Mouse (Mus musculus) fibroblast of lung, adult 2 months (primary cell): ENCODE results near the gene Gm10719.
A peak's percentile ranks its signal among the peaks of the same experiment; 100 is the strongest.
"Not testable (repeated sequence)": the region's sequence is repeated elsewhere in the genome, so short reads cannot be mapped to it uniquely, and the experiment has no call there.

ENCODE experiments used
- DNase-seq: peaks from one replicate; pipeline ENCODE4 v3.0.0-alpha.2; 2011; ENCODE audit warnings: low read depth

The Gm10719 gene

DNA sequence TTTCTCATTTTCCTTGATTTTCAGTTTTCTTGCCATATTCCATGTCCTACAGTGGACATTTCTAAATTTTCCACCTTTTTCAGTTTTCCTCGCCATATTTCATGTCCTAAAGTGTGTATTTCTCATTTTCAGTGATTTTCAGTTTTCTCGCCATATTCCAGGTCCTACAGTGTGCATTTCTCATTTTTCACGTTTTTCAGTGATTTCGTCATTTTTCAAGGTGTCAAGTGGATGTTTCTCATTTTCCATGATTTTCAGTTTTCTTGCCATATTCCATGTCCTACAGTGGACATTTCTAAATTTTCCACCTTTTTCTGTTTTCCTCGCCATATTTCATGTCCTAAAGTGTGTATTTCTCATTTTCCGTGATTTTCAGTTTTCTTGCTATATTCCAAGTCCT, 8.4 kb downstream of the Gm10719 start:
- DNase-seq: not testable (repeated sequence)

DNA sequence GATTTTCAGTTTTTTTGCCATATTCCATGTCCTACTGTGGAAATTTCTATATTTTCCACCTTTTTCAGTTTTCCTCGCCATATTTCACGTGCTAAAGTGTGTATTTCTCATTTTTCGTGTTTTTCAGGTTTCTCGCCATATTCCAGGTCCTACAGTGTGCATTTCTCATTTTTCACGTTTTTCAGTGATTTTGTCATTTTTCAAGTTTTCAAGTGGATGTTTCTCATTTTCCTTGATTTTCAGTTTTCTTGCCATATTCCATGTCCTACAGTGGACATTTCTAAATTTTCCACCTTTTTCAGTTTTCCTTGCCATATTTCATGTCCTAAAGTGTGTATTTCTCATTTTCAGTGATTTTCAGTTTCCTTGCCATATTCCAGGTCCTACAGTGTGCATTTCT, 8.9 kb downstream of the Gm10719 start:
- not testable (repeated sequence) for DNase-seq

DNA sequence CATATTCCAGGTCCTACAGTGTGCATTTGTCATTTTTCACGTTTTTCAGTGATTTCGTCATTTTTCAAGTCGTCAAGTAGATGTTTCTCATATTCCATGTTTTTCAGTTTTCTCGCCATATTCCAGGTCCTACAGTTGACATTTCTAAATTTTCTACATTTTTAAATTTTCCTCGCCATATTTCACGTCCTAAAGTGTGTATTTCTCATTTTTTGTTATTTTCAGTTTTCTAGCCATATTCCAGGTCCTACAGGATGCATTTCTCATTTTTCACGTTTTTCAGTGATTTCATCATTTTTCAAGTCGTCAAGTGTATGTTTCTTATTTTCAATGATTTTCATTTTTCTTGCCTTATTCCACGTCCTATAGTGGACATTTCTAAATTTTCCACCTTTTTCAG, 9.5 kb downstream of the Gm10719 start:
- DNase-seq: not testable (repeated sequence)

DNA sequence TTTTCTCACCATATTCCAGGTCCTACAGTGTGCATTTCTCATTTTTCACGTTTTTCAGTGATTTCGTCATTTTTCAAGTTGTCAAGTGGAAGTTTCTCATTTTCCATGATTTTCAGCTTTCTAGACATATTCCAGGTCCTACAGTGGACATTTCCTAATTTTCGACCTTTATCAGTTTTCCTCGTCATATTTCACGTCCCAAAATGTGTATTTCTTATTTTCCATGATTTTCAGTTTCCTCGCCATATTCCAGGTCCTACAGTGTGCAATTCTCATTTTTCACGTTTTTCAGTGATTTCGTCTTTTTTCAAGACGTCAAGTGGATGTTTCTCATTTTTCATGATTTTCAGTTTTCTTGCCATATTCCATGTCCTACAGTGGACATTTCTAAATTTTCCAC, 10.0 kb downstream of the Gm10719 start:
- DNase-seq: peak; percentile 35

DNA sequence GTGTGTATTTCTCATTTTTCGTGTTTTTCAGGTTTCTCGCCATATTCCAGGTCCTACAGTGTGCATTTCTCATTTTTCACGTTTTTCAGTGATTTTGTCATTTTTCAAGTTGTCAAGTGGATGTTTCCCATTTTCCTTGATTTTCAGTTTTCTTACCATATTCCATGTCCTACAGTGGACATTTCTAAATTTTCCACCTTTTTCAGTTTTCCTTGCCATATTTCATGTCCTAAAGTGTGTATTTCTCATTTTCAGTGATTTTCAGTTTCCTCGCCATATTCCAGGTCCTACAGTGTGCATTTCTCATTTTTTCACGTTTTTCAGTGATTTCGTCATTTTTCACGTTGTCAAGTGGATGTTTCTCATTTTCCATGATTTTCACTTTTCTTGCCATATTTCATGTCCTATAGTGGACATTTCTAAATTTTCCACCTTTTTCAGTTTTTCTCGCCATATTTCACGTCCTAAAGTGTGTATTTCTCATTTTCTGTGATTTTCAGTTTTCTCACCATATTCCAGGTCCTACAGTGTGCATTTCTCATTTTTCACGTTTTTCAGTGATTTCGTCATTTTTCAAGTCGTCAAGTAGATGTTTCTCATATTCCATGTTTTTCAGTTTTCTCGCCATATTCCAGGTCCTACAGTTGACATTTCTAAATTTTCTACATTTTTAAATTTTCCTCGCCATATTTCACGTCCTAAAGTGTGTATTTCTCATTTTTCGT, 12.2 kb downstream of the Gm10719 start:
- DNase-seq: not testable (repeated sequence)

DNA sequence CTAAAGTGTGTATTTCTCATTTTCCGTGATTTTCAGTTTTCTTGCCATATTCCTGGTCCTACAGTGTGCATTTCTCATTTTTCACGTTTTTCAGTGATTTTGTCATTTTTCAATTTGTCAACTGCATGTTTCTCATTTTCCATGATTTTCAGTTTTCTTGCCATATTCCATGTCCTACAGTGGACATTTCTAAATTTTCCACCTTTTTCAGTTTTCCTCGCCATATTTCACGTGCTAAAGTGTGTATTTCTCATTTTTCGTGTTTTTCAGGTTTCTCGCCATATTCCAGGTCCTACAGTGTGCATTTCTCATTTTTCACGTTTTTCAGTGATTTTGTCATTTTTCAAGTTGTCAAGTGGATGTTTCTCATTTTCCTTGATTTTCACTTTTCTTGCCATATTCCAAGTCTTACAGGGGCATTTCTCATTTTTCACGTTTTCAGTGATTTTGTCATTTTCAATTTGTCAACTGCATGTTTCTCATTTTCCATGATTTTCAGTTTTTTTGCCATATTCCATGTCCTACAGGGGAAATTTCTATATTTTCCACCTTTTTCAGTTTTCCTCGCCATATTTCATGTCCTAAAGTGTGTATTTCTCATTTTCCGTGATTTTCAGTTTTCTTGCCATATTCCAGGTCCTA, 13.6 kb downstream of the Gm10719 start:
- DNase-seq: peak; percentile 87

DNA sequence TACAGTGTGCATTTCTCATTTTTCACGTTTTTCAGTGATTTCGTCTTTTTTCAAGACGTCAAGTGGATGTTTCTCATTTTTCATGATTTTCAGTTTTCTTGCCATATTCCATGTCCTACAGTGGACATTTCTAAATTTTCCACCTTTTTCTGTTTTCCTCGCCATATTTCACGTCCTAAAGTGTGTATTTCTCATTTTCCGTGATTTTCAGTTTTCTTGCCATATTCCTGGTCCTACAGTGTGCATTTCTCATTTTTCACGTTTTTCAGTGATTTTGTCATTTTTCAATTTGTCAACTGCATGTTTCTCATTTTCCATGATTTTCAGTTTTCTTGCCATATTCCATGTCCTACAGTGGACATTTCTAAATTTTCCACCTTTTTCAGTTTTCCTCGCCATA, 17.1 kb downstream of the Gm10719 start, which contains the start of gene Gm17535:
Gm17535 (plus strand) TSS at position 301 of the 400 bp plus-strand sequence.
- not testable (repeated sequence) for DNase-seq

DNA sequence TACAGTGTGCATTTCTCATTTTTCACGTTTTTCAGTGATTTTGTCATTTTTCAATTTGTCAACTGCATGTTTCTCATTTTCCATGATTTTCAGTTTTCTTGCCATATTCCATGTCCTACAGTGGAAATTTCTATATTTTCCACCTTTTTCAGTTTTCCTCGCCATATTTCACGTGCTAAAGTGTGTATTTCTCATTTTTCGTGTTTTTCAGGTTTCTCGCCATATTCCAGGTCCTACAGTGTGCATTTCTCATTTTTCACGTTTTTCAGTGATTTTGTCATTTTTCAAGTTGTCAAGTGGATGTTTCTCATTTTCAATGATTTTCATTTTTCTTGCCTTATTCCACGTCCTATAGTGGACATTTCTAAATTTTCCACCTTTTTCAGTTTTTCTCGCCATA, 19.4 kb downstream of the Gm10719 start, which contains the start of gene Gm10715:
Gm10715 (plus strand) TSS at position 301 of the 400 bp plus-strand sequence.
- DNase-seq: not testable (repeated sequence)

DNA sequence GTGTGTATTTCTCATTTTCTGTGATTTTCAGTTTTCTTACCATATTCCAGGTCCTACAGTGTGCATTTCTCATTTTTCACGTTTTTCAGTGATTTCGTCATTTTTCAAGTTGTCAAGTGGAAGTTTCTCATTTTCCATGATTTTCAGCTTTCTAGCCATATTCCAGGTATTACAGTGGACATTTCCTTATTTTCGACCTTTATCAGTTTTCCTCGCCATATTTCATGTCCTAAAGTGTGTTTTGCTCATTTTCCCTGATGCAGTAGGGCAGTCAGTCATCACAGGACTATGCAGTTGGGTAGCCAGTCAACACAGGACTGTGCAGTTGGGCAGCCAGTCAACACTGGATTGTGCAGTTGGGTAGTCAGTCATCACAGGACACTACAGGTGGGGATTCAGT, 21.0 kb downstream of the Gm10719 start:
- peak; percentile 3 for DNase-seq
